Mouse (Mus musculus) gastrocnemius, postnatal 25 days (tissue): ENCODE data around the gene Zdhhc13. TPM values are rescaled to one million over a fixed set of nuclear protein-coding genes. Genes with fewer than 3 reads are reported as not detected.

ENCODE experiments used
- DNase-seq: peaks from one replicate; pipeline ENCODE4 v3.0.0; 2022
- total RNA-seq, 2 experiments: library from RNA; stranded (reverse); gene quantifications; 1 replicate in 1 of 2; 2 replicates in 1 of 2; pipeline ENCODE4 v1.2.3; 2021

Gene Zdhhc13
- total RNA-seq, 2 experiments from 2014 or later, result 3.9 to 4.1 TPM

- DNase-seq, result no peak
Observed at GRCm38 (mm10) chr7:48784773-48785523, 3.9 kb upstream of the Zdhhc13 start.

GRCm38 (mm10) chr7:48788348-48788747, 455 bp upstream of the Zdhhc13 start:
- DNase-seq, result no peak

GRCm38 (mm10) chr7:48790117-48790516, 1.3 kb downstream of the Zdhhc13 start:
- no peak for DNase-seq

- DNase-seq, result no peak
Observed at GRCm38 (mm10) chr7:48791412-48791811, 2.6 kb downstream of the Zdhhc13 start.

GRCm38 (mm10) chr7:48795130-48795529, 6.3 kb downstream of the Zdhhc13 start:
- DNase-seq, result no peak

- no peak for DNase-seq
Observed at GRCm38 (mm10) chr7:48803381-48803780, 14.6 kb downstream of the Zdhhc13 start.

- DNase-seq, result no peak
Observed at GRCm38 (mm10) chr7:48806587-48806986, 17.8 kb downstream of the Zdhhc13 start.

GRCm38 (mm10) chr7:48810652-48811051, 21.8 kb downstream of the Zdhhc13 start:
- no peak for DNase-seq

- no peak for DNase-seq
Observed at GRCm38 (mm10) chr7:48812358-48812757, 23.6 kb downstream of the Zdhhc13 start.

GRCm38 (mm10) chr7:48813594-48813993, 24.8 kb downstream of the Zdhhc13 start:
- DNase-seq, result no peak

- DNase-seq, result no peak
Observed at GRCm38 (mm10) chr7:48821654-48822053, 32.9 kb downstream of the Zdhhc13 start.

- no peak for DNase-seq
Observed at GRCm38 (mm10) chr7:48823621-48824020, 34.8 kb downstream of the Zdhhc13 start.

- DNase-seq, result no peak
Observed at GRCm38 (mm10) chr7:48824671-48825070, 35.9 kb downstream of the Zdhhc13 start.

GRCm38 (mm10) chr7:48825170-48825569, 36.4 kb downstream of the Zdhhc13 start:
- DNase-seq, result no peak

- DNase-seq, result no peak
Observed at GRCm38 (mm10) chr7:48829177-48829910, 40.5 kb downstream of the Zdhhc13 start.

GRCm38 (mm10) chr7:48830395-48830794, 41.6 kb downstream of the Zdhhc13 start:
- no peak for DNase-seq

- no peak for DNase-seq
Observed at GRCm38 (mm10) chr7:48832735-48833134, 43.9 kb downstream of the Zdhhc13 start.

- DNase-seq, result no peak
Observed at GRCm38 (mm10) chr7:48834371-48834970, 45.7 kb downstream of the Zdhhc13 start.

GRCm38 (mm10) chr7:48834989-48835626, 46.3 kb downstream of the Zdhhc13 start:
- DNase-seq, result no peak

GRCm38 (mm10) chr7:48836949-48837348, 48.1 kb downstream of the Zdhhc13 start:
- DNase-seq, result no peak

- DNase-seq, result no peak
Observed at GRCm38 (mm10) chr7:48838434-48838833, 49.6 kb downstream of the Zdhhc13 start.

GRCm38 (mm10) chr7:48840545-48840944, 51.7 kb downstream of the Zdhhc13 start:
- DNase-seq, result no peak

- no peak for DNase-seq
Observed at GRCm38 (mm10) chr7:48841538-48841937, 52.7 kb downstream of the Zdhhc13 start.
